Mouse (Mus musculus): ENCODE data around the gene Elmo1. TPM values are rescaled to one million over a fixed set of nuclear protein-coding genes. Genes with fewer than 3 reads are reported as not detected.

The Elmo1 gene
- polyA plus RNA-seq, 1 experiment, result 13.7 TPM

- no peak for DNase-seq (ENCODE audit: low read depth)
Observed at GRCm38 (mm10) chr13:20121385-20122043, 31.1 kb downstream of the Elmo1 start.

GRCm38 (mm10) chr13:20123975-20124374 lies 33.6 kb downstream of the Elmo1 start:
- no peak for DNase-seq (ENCODE audit: low read depth)

- no peak for DNase-seq (ENCODE audit: low read depth)
Observed at GRCm38 (mm10) chr13:20124965-20125364, 34.6 kb downstream of the Elmo1 start.

GRCm38 (mm10) chr13:20125845-20126244 lies 35.4 kb downstream of the Elmo1 start:
- DNase-seq (ENCODE audit: low read depth), result no peak

GRCm38 (mm10) chr13:20127553-20127952 lies 37.2 kb downstream of the Elmo1 start:
- DNase-seq (ENCODE audit: low read depth), result no peak

- no peak for DNase-seq (ENCODE audit: low read depth)
Observed at GRCm38 (mm10) chr13:20128097-20128496, 37.7 kb downstream of the Elmo1 start.

- no peak for DNase-seq (ENCODE audit: low read depth)
Observed at GRCm38 (mm10) chr13:20130731-20131130, 40.3 kb downstream of the Elmo1 start.

- DNase-seq (ENCODE audit: low read depth), result peak; percentile 45
Observed at GRCm38 (mm10) chr13:20131322-20131997, 41.1 kb downstream of the Elmo1 start.

- no peak for DNase-seq (ENCODE audit: low read depth)
Observed at GRCm38 (mm10) chr13:20131998-20132371, 41.6 kb downstream of the Elmo1 start.

GRCm38 (mm10) chr13:20133602-20134394 lies 43.4 kb downstream of the Elmo1 start:
- DNase-seq (ENCODE audit: low read depth), result no peak

GRCm38 (mm10) chr13:20134395-20135225 lies 44.2 kb downstream of the Elmo1 start:
- DNase-seq (ENCODE audit: low read depth), result no peak

- DNase-seq (ENCODE audit: low read depth), result no peak
Observed at GRCm38 (mm10) chr13:20136753-20137152, 46.4 kb downstream of the Elmo1 start.

GRCm38 (mm10) chr13:20138466-20138865 lies 48.1 kb downstream of the Elmo1 start:
- no peak for DNase-seq (ENCODE audit: low read depth)

- DNase-seq (ENCODE audit: low read depth), result no peak
Observed at GRCm38 (mm10) chr13:20139060-20139459, 48.7 kb downstream of the Elmo1 start.

- no peak for DNase-seq (ENCODE audit: low read depth)
Observed at GRCm38 (mm10) chr13:20139825-20140665, 49.6 kb downstream of the Elmo1 start.

- DNase-seq (ENCODE audit: low read depth), result no peak
Observed at GRCm38 (mm10) chr13:20142637-20143036, 52.2 kb downstream of the Elmo1 start.

- DNase-seq (ENCODE audit: low read depth), result no peak
Observed at GRCm38 (mm10) chr13:20146848-20147247, 56.5 kb downstream of the Elmo1 start.

GRCm38 (mm10) chr13:20147736-20148135 lies 57.3 kb downstream of the Elmo1 start:
- DNase-seq (ENCODE audit: low read depth), result no peak

- no peak for DNase-seq (ENCODE audit: low read depth)
Observed at GRCm38 (mm10) chr13:20150130-20150835, 59.9 kb downstream of the Elmo1 start.

- DNase-seq (ENCODE audit: low read depth), result no peak
Observed at GRCm38 (mm10) chr13:20151302-20151978, 61.0 kb downstream of the Elmo1 start.
